ENCODE assay signal across 16 mouse cellular contexts in the genomic region with DNA sequence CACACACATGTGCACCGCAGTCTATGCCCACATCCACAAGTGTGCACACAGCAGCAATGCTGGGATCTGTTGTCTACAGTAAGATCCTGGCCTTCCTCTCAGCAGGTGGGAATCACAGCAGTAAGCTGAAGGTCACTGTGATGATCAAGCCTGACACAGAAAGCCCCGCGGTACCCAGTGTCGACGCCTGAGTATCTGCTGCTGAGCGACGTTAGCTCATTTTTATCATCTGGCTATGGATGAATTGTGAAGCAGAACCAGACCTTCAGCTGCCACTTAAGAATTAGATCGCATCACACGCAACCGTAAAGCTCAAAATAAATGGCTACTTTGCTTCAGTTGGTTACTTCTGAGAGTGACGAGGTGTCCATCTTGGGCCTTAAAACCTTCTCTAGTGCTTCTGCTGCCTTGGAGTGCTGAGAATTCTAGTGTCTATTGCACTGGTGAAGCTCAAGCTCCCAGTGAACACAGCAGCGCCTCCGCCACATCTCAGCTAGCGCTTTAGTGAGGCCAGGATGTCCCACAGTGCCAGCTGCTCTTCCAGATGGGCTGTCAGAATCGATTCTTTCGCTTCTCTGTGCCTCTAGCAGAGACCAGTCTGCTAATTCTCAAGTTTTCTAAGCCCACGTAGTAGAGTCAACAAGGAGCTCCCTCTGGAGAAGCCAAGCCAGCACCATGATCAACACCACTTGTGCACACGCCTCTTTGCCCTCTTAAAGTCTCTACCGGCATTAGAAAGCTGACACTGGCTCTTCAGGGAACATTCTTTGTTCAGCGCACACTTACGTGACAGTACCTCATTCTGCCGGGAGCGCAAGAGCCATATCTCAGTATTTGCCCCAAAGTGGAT.
DNase-seq lines count a peak whose midpoint lies in the region; ATAC-seq and TF ChIP-seq lines count a peak whose summit lies in the region.
"Had no signal": no experiment of that assay in that cellular context is flagged by ENCODE, and none has a peak within 500 bp of the region (broad histone marks: within the 10 kb centered on the region; RNA-seq: fewer than 3 reads in every experiment).

No protein-coding gene starts in this region.

- no peak overlapping the region for H3K9ac ChIP-seq in stomach, postnatal 0 days (ENCODE audit: low read length)
- H3K9ac ChIP-seq: heart, embryonic 15.5 days; liver, embryonic 13.5 days had no signal

- no peak for DNase-seq in frontal cortex, postnatal 14 days (ENCODE audit: low spot score in 2 of 2)
- DNase-seq in left cerebral cortex, postnatal 25 days (ENCODE audit: low spot score in 2 of 2) = peak; percentile 60 to 71
- DNase-seq in left cerebral cortex, adult 11 months (ENCODE audit: low spot score) = no peak
- peak; percentile 69 to 74 for DNase-seq in layer of hippocampus, adult 18-20 months (ENCODE audit: low spot score in 2 of 2)
- DNase-seq in retina, embryonic 14.5 days (ENCODE audit: low spot score) = peak; percentile 71
- DNase-seq in B cell, adult 2 months = no peak
- no peak for DNase-seq in stomach, postnatal 0 days (ENCODE audit: low spot score)
- DNase-seq: adrenal gland, postnatal 14 days; liver, embryonic 13.5 days; thymus, adult 2 months had no signal

- ATAC-seq in frontal cortex, adult (ENCODE audit: low TSS enrichment) = peak; percentile 65
- ATAC-seq in stomach, postnatal 0 days (ENCODE audit: low FRiP score, low TSS enrichment) = no peak
- ATAC-seq: inflammation-experienced regulatory T-cells, adult 6 months; lung, postnatal 0 days had no signal

- H3K27ac ChIP-seq in stomach, postnatal 0 days (replicated peaks) = no peak overlapping the region
- H3K27ac ChIP-seq: heart, embryonic 15.5 days; kidney, postnatal 0 days; limb, embryonic 10.5 days; liver, embryonic 13.5 days had no signal

- 90% methylated on average over 23 of the region's 23 CpGs for WGBS in stomach, postnatal 0 days

- intact Hi-C loops in left cerebral cortex, postnatal 25 days (cut with DNase I) = no loop called here

- H3K4me3 ChIP-seq in stomach, postnatal 0 days (ENCODE audit: low read depth, low read length) = no peak overlapping the region
- H3K4me3 ChIP-seq: heart, embryonic 15.5 days; limb, embryonic 10.5 days; liver, embryonic 13.5 days had no signal

- H3K36me3 ChIP-seq in stomach, postnatal 0 days (ENCODE audit: control insufficient read depth, insufficient read depth, low read length) = peaks cover 3% of the 10 kb centered on the region; the same call in 1 of the 2 replicates
- H3K36me3 ChIP-seq: heart, embryonic 15.5 days had no signal

- H3K4me1 ChIP-seq in stomach, postnatal 0 days (replicated peaks; ENCODE audit: control insufficient read depth, insufficient read depth) = no peaks in the 10 kb centered on the region
- H3K4me1 ChIP-seq: heart, embryonic 15.5 days; liver, embryonic 13.5 days had no signal

- H3K27me3 ChIP-seq in stomach, postnatal 0 days (ENCODE audit: control insufficient read depth, insufficient read depth, low read length) = no peaks in the 10 kb centered on the region
- H3K27me3 ChIP-seq: heart, embryonic 15.5 days; liver, embryonic 13.5 days had no signal

- no peak for TF ChIP-seq CTCF in stomach, postnatal 0 days (IDR thresholded peaks at IDR 0.05; ENCODE audit: low read depth)

- H3K4me2 ChIP-seq in stomach, postnatal 0 days (replicated peaks; ENCODE audit: low read depth) = no peak overlapping the region
- H3K4me2 ChIP-seq: heart, embryonic 15.5 days; liver, embryonic 13.5 days had no signal

- H3K9me3 ChIP-seq in stomach, postnatal 0 days (ENCODE audit: control insufficient read depth, low read length) = no peaks in the 10 kb centered on the region
- H3K9me3 ChIP-seq: heart, embryonic 15.5 days; limb, embryonic 10.5 days; liver, embryonic 13.5 days had no signal

- no peak for TF ChIP-seq EP300 in stomach, postnatal 0 days (optimal IDR thresholded peaks at IDR 0.05)

Comparison
In these comparisons a context has a peak if more than half of its experiments do, and no peak if none do; other contexts are left out.
1. DNase-seq: peak in left cerebral cortex, postnatal 25 days (2 of 2), layer of hippocampus, adult 18-20 months (2 of 2) and retina, embryonic 14.5 days (single experiment); none in frontal cortex, postnatal 14 days (0 of 2), left cerebral cortex, adult 11 months (single experiment), B cell, adult 2 months (0 of 2) and stomach, postnatal 0 days (single experiment).